ENCODE assay signal across 22 mouse cellular contexts in the genomic region with DNA sequence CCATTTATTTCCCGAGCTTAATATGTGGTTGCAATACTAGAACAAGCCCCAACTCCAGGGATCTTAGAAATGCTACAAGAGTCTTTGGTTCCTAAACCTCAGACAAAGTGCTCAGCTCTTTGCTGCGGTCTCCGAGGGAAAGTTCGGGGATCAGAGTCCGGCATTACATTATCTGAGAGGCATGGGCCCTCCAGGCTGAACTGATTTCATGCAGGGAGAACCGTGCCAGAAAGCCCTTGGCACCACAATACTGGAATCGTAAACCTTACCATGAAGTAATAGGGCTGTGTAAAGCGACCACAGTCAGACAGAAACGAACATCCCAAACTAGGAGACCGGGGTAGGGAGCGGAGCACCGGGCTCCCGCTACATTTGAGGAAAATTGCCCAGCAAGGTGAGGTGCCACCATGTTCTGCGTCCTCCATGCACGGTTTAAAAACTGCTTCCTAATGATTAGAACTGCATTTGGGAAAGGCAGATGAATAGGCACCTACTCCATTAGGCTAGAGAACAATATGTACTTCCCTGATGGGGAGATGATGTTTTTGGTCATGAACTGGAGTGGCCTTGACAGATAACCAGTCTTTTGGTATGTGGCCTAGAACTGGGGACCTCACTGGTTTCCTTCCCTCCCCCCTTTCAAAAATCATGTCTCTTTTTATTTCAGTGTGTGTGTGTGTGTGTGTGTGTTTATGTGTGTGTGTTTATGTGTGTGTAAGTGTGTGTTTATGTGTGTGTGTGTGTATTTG. TPM values are rescaled to one million over a fixed set of nuclear protein-coding genes. Genes with fewer than 3 reads are reported as not detected.
DNase-seq lines count a peak whose midpoint lies in the region; ATAC-seq and TF ChIP-seq lines count a peak whose summit lies in the region.
"Had no signal": no experiment of that assay in that cellular context is flagged by ENCODE, and none has a peak within 500 bp of the region (broad histone marks: within the 10 kb centered on the region; RNA-seq: fewer than 3 reads in every experiment).

No protein-coding gene starts in this region.

- no peaks in the 10 kb centered on the region for H3K9me3 ChIP-seq in limb, embryonic 12.5 days
- H3K9me3 ChIP-seq in limb, embryonic 10.5 days (replicated peaks), result no peaks in the 10 kb centered on the region
- H3K9me3 ChIP-seq: embryonic facial prominence, embryonic 13.5 days; forebrain, embryonic 13.5 days; heart, embryonic 10.5 days; hindbrain, embryonic 13.5 days had no signal

- H3K4me1 ChIP-seq in limb, embryonic 12.5 days (replicated peaks), result peaks cover 16% of the 10 kb centered on the region
- H3K4me1 ChIP-seq in limb, embryonic 10.5 days, result peaks cover 19% of the 10 kb centered on the region
- H3K4me1 ChIP-seq in testis, adult 2 months (ENCODE audit: control insufficient read depth, insufficient read depth, low read length), result no peaks in the 10 kb centered on the region
- H3K4me1 ChIP-seq: forebrain, embryonic 13.5 days; hindbrain, embryonic 13.5 days had no signal

- 0 out of 2 replicates have a peak overlapping the region, but pooled peaks have one; percentile 23 for H3K9ac ChIP-seq in limb, embryonic 12.5 days (replicated peaks)
- H3K9ac ChIP-seq: embryonic facial prominence, embryonic 13.5 days; forebrain, embryonic 13.5 days; forebrain, postnatal 0 days; hindbrain, embryonic 13.5 days had no signal

- DNase-seq in gastrocnemius, adult 18-20 months (ENCODE audit: low spot score), result peak; percentile 15
- no peak for DNase-seq in gastrocnemius, adult 8-10 months (ENCODE audit: low spot score in 2 of 2)
- DNase-seq in limb, embryonic 10.5 days (ENCODE audit: low spot score), result no peak
- DNase-seq in testis, postnatal 10 days (ENCODE audit: low spot score), result no peak
- no peak for DNase-seq in cerebellum, postnatal 10 days
- DNase-seq: adrenal gland, adult 2 months; adrenal gland, postnatal 25 days; cerebellum, adult 18-20 months; cerebellum, adult 9-11 months; forebrain, postnatal 0 days; gastrocnemius, postnatal 14 days; heart, adult 11 months; heart, postnatal 14 days had no signal

- 81% methylated on average over 15 of the region's 15 CpGs for WGBS in limb, embryonic 12.5 days
- WGBS in limb, embryonic 10.5 days, result 92% methylated on average over 15 of the region's 15 CpGs

- no peaks in the 10 kb centered on the region for H3K27me3 ChIP-seq in limb, embryonic 12.5 days
- H3K27me3 ChIP-seq in limb, embryonic 10.5 days (ENCODE audit: low read depth, poor library complexity, severe bottlenecking), result no peaks in the 10 kb centered on the region
- no peaks in the 10 kb centered on the region for H3K27me3 ChIP-seq in testis, adult 2 months (ENCODE audit: control insufficient read depth, insufficient read depth, low read length)
- H3K27me3 ChIP-seq: CH12.LX; embryonic facial prominence, embryonic 13.5 days; forebrain, embryonic 13.5 days; hindbrain, embryonic 13.5 days had no signal

- H3K4me2 ChIP-seq in limb, embryonic 12.5 days, result no peak overlapping the region
- H3K4me2 ChIP-seq: embryonic facial prominence, embryonic 13.5 days; forebrain, embryonic 13.5 days; hindbrain, embryonic 13.5 days had no signal

- no peak for TF ChIP-seq CTCF in testis, adult 2 months (IDR thresholded peaks at IDR 0.05; ENCODE audit: control insufficient read depth, insufficient read depth, insufficient replicate concordance, low read depth, low read length)

- no peak for ATAC-seq in limb, embryonic 12.5 days (ENCODE audit: insufficient number of reproducible peaks, insufficient read depth, low FRiP score, low TSS enrichment, low read depth)
- peak; percentile 57 for ATAC-seq in megakaryocyte-erythroid progenitor cell, adult 5-6 weeks (replicated peaks; ENCODE audit: low FRiP score, low TSS enrichment, poor library complexity, severe bottlenecking)
- ATAC-seq: forebrain, embryonic 13.5 days; forebrain, postnatal 0 days; hindbrain, postnatal 0 days had no signal

- H3K27ac ChIP-seq in limb, embryonic 12.5 days, result no peak overlapping the region
- H3K27ac ChIP-seq in limb, embryonic 10.5 days, result no peak overlapping the region
- peak overlapping the region; percentile 71 for H3K27ac ChIP-seq in testis, adult 2 months (ENCODE audit: control insufficient read depth, insufficient read depth, low read depth, low read length)
- H3K27ac ChIP-seq: embryonic facial prominence, embryonic 13.5 days; forebrain, embryonic 13.5 days; heart, embryonic 10.5 days; hindbrain, embryonic 13.5 days; hindbrain, postnatal 0 days had no signal

- no peaks in the 10 kb centered on the region for H3K36me3 ChIP-seq in limb, embryonic 12.5 days
- H3K36me3 ChIP-seq in limb, embryonic 10.5 days, result no peaks in the 10 kb centered on the region
- no peaks in the 10 kb centered on the region for H3K36me3 ChIP-seq in testis, adult 2 months (ENCODE audit: control insufficient read depth, insufficient read depth, low read length)
- H3K36me3 ChIP-seq: embryonic facial prominence, embryonic 13.5 days; heart, embryonic 10.5 days; hindbrain, embryonic 13.5 days had no signal

- H3K4me3 ChIP-seq in limb, embryonic 12.5 days (replicated peaks), result no peak overlapping the region
- no peak overlapping the region for H3K4me3 ChIP-seq in limb, embryonic 10.5 days
- no peak overlapping the region for H3K4me3 ChIP-seq in testis, adult 2 months (ENCODE audit: control insufficient read depth, low read depth, low read length)
- H3K4me3 ChIP-seq: embryonic facial prominence, embryonic 13.5 days; forebrain, embryonic 13.5 days; heart, embryonic 10.5 days; hindbrain, embryonic 13.5 days had no signal

- TF ChIP-seq POLR2A in testis, adult 2 months (IDR thresholded peaks at IDR 0.05; ENCODE audit: control insufficient read depth, low read depth, low read length), result no peak

RNA-seq across cellular contexts. Expression of gene Wipi1, which starts 47.1 kb away (rescaled TPM):
- 10 to 100 TPM; 57.7 to 78.8 TPM for total RNA-seq in gastrocnemius, adult 18-20 months (2021)
- 10 to 100 TPM; 47.2 to 68.4 (median 59.2) TPM for total RNA-seq in gastrocnemius, adult 8-10 months (2022)
- 40.6 and 41.0 TPM in 2 replicates for polyA plus RNA-seq in limb, embryonic 12.5 days (2016; fragmentation: Nextera tagmentation; extraction: Ambion mirVana)
- 33.3 and 42.3 TPM in 2 replicates for polyA plus RNA-seq in limb, embryonic 10.5 days (2016; fragmentation: Nextera tagmentation; extraction: Ambion mirVana)
- polyA plus RNA-seq in testis, adult 2 months (2012; rRNA removed), result 29.9 and 34.5 TPM in 2 replicates
- 21.2 and 30.6 TPM in 2 replicates for total RNA-seq in megakaryocyte-erythroid progenitor cell, adult 5-6 weeks (2014; fragmentation: Nextera tagmentation)
- 5.9 and 9.0 TPM in 2 replicates for total RNA-seq in megakaryocyte-erythroid progenitor cell, adult 5-6 weeks (2017)
